ENCODE assay signal across 16 mouse cellular contexts in the genomic region with DNA sequence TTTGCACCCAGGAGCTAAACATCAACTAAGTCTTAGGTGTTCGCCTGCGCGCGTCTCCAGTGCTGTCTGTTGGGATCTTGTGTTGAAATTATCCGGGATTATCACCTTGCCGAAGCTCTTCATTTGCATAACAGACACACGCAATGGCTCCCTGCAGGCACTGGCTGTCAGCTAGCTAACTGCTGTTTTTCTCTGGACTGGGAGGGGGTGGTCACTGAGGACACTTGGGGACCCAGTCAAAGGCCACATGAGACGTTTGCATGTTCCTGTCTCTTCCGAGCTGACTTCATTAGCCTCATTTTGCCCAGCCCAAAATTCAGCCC.
DNase-seq lines count a peak whose midpoint lies in the region; ATAC-seq and TF ChIP-seq lines count a peak whose summit lies in the region.
"Had no signal": no experiment of that assay in that cellular context is flagged by ENCODE, and none has a peak within 500 bp of the region (broad histone marks: within the 10 kb centered on the region; RNA-seq: fewer than 3 reads in every experiment).

No protein-coding gene starts in this region.

- H3K9me3 ChIP-seq in heart, embryonic 12.5 days (replicated peaks): no peaks in the 10 kb centered on the region
- H3K9me3 ChIP-seq in ES-Bruce4 (replicated peaks; ENCODE audit: control insufficient read depth, insufficient read depth, low read length, poor library complexity, severe bottlenecking): no peaks in the 10 kb centered on the region
- H3K9me3 ChIP-seq in forebrain, embryonic 12.5 days: no peaks in the 10 kb centered on the region
- no peaks in the 10 kb centered on the region for H3K9me3 ChIP-seq in hindbrain, postnatal 0 days (ENCODE audit: low read length)
- H3K9me3 ChIP-seq: embryonic facial prominence, embryonic 15.5 days had no signal

- no peak for DNase-seq in heart, adult 2 months
- no peak for DNase-seq in hindbrain, postnatal 0 days (ENCODE audit: low spot score)
- DNase-seq in layer of hippocampus, adult 18-20 months (ENCODE audit: low spot score in 2 of 2): no peak
- DNase-seq in ovary, adult 18-20 months (ENCODE audit: low spot score): no peak
- DNase-seq in gastrocnemius, postnatal 4 days (ENCODE audit: low spot score in 2 of 2): no peak
- DNase-seq: adrenal gland, postnatal 25 days; cerebellum, adult 2 months; layer of hippocampus, postnatal 36 days; right cerebral cortex, postnatal 14 days; thymus, postnatal 25 days had no signal

- TF ChIP-seq POLR2A in heart, adult 2 months (IDR thresholded peaks at IDR 0.05; ENCODE audit: insufficient read depth, low read depth, low read length): no peak
- no peak for TF ChIP-seq POLR2A in ES-Bruce4 (IDR thresholded peaks at IDR 0.05; ENCODE audit: insufficient read depth, low read length)

- 12% methylated on average over 9 of the region's 9 CpGs for WGBS in heart, embryonic 12.5 days
- WGBS in heart, adult 2 months: 35% methylated on average over 9 of the region's 9 CpGs
- 2% methylated on average over 9 of the region's 9 CpGs for WGBS in forebrain, embryonic 12.5 days
- WGBS in hindbrain, postnatal 0 days: 13% methylated on average over 9 of the region's 9 CpGs

- no peaks in the 10 kb centered on the region for H3K36me3 ChIP-seq in heart, embryonic 12.5 days
- H3K36me3 ChIP-seq in heart, adult 2 months (ENCODE audit: control insufficient read depth, insufficient read depth, low read length): no peaks in the 10 kb centered on the region
- H3K36me3 ChIP-seq in ES-Bruce4 (ENCODE audit: control insufficient read depth, insufficient read depth, low read length, poor library complexity, severe bottlenecking): no peaks in the 10 kb centered on the region
- no peaks in the 10 kb centered on the region for H3K36me3 ChIP-seq in forebrain, embryonic 12.5 days (replicated peaks)
- no peaks in the 10 kb centered on the region for H3K36me3 ChIP-seq in hindbrain, postnatal 0 days (ENCODE audit: insufficient read depth, low read length)
- H3K36me3 ChIP-seq: embryonic facial prominence, embryonic 15.5 days had no signal

- ATAC-seq in heart, embryonic 12.5 days (ENCODE audit: insufficient number of reproducible peaks, low FRiP score): no peak
- no peak for ATAC-seq in forebrain, embryonic 12.5 days (ENCODE audit: low FRiP score)
- no peak for ATAC-seq in hindbrain, postnatal 0 days
- ATAC-seq: Patski had no signal

- H3K27me3 ChIP-seq in heart, embryonic 12.5 days (replicated peaks): peaks cover 15% of the 10 kb centered on the region; the same call in 1 of the 2 replicates
- H3K27me3 ChIP-seq in heart, adult 2 months (ENCODE audit: control insufficient read depth, insufficient read depth, low read length): no peaks in the 10 kb centered on the region
- H3K27me3 ChIP-seq in ES-Bruce4 (ENCODE audit: control insufficient read depth, insufficient read depth, low read length, poor library complexity, severe bottlenecking): no peaks in the 10 kb centered on the region
- H3K27me3 ChIP-seq in forebrain, embryonic 12.5 days: peaks cover 11% of the 10 kb centered on the region; the same call in 1 of the 2 replicates
- no peaks in the 10 kb centered on the region for H3K27me3 ChIP-seq in hindbrain, postnatal 0 days (ENCODE audit: insufficient read depth, low read length)
- H3K27me3 ChIP-seq: Patski had no signal

- peaks cover 39% of the 10 kb centered on the region for H3K4me1 ChIP-seq in heart, embryonic 12.5 days (replicated peaks)
- peaks cover 3% of the 10 kb centered on the region; the same call in 1 of the 2 replicates for H3K4me1 ChIP-seq in heart, adult 2 months (ENCODE audit: control insufficient read depth, insufficient read depth, low read length)
- H3K4me1 ChIP-seq in ES-Bruce4 (ENCODE audit: control insufficient read depth, insufficient read depth, low read length): peaks cover 13% of the 10 kb centered on the region
- peaks cover 52% of the 10 kb centered on the region for H3K4me1 ChIP-seq in forebrain, embryonic 12.5 days
- peaks cover 34% of the 10 kb centered on the region for H3K4me1 ChIP-seq in hindbrain, postnatal 0 days (ENCODE audit: insufficient read depth, low read length)

- no peak for TF ChIP-seq CTCF in heart, adult 2 months (IDR thresholded peaks at IDR 0.05)
- no peak for TF ChIP-seq CTCF in ES-Bruce4 (IDR thresholded peaks at IDR 0.05; ENCODE audit: low read depth, low read length)
- no peak for TF ChIP-seq CTCF in hindbrain, postnatal 0 days (IDR thresholded peaks at IDR 0.05; ENCODE audit: low read depth)

- no peak overlapping the region for H3K9ac ChIP-seq in heart, embryonic 12.5 days
- H3K9ac ChIP-seq in heart, adult 2 months (ENCODE audit: low read depth, low read length): no peak overlapping the region
- no peak overlapping the region for H3K9ac ChIP-seq in ES-Bruce4 (ENCODE audit: low read depth, poor library complexity, severe bottlenecking)
- no peak overlapping the region for H3K9ac ChIP-seq in forebrain, embryonic 12.5 days
- H3K9ac ChIP-seq in hindbrain, postnatal 0 days (replicated peaks; ENCODE audit: low read length): no peak overlapping the region
- H3K9ac ChIP-seq: embryonic facial prominence, embryonic 15.5 days; liver, embryonic 14.5 days had no signal

- H3K79me2 ChIP-seq in heart, adult 2 months (replicated peaks; ENCODE audit: control insufficient read depth, insufficient read depth, low read length): no peaks in the 10 kb centered on the region

- H3K27ac ChIP-seq in heart, embryonic 12.5 days (ENCODE audit: poor library complexity, severe bottlenecking): no peak overlapping the region
- no peak overlapping the region for H3K27ac ChIP-seq in heart, adult 2 months
- no peak overlapping the region for H3K27ac ChIP-seq in ES-Bruce4 (ENCODE audit: insufficient read depth, low read length)
- peak overlapping the region; percentile 66 for H3K27ac ChIP-seq in forebrain, embryonic 12.5 days
- no peak overlapping the region for H3K27ac ChIP-seq in hindbrain, postnatal 0 days
- H3K27ac ChIP-seq: embryonic facial prominence, embryonic 15.5 days; liver, embryonic 14.5 days had no signal

- intact Hi-C loops in heart, adult 2 months (cut with DNase I): no loop called here

- peak overlapping the region; percentile 26; the same call in 1 of the 2 replicates for H3K4me2 ChIP-seq in heart, embryonic 12.5 days
- H3K4me2 ChIP-seq in forebrain, embryonic 12.5 days: peak overlapping the region; percentile 31
- H3K4me2 ChIP-seq in hindbrain, postnatal 0 days (ENCODE audit: low read depth, low read length): 0 out of 2 replicates have a peak overlapping the region, but pooled peaks have one; percentile 23
- H3K4me2 ChIP-seq: embryonic facial prominence, embryonic 15.5 days had no signal

- no peak overlapping the region for H3K4me3 ChIP-seq in heart, embryonic 12.5 days
- no peak overlapping the region for H3K4me3 ChIP-seq in heart, adult 2 months
- no peak overlapping the region for H3K4me3 ChIP-seq in ES-Bruce4 (ENCODE audit: low read depth, low read length)
- H3K4me3 ChIP-seq in forebrain, embryonic 12.5 days (replicated peaks): no peak overlapping the region
- H3K4me3 ChIP-seq in hindbrain, postnatal 0 days (ENCODE audit: low read length): no peak overlapping the region
- H3K4me3 ChIP-seq: embryonic facial prominence, embryonic 15.5 days had no signal

- no peak for TF ChIP-seq EP300 in heart, adult 2 months (IDR thresholded peaks at IDR 0.05; ENCODE audit: insufficient read depth, low read depth, low read length)
- peak; percentile 67; the same call in 1 of the 2 replicates for TF ChIP-seq EP300 in ES-Bruce4 (IDR thresholded peaks at IDR 0.05; ENCODE audit: insufficient read depth, low read depth, low read length)
